1 mouse cellular context compared by ENCODE assay signal in genomic region chr19:6299003-6299402, GRCm38 (mm10).
A peak's percentile ranks its signal among the peaks of the same experiment; 100 is the strongest.
TF ChIP-seq lines count a peak whose summit lies in the region.

No protein-coding gene starts in this region.

TF ChIP-seq in CH12.LX, 34 proteins besides CTCF, POLR2A, EP300 and RAD21:
- TF ChIP-seq IRF4 (IDR thresholded peaks at IDR 0.05; ENCODE audit: low read depth, low read length) (no peak), ZMIZ1 (IDR thresholded peaks at IDR 0.05; ENCODE audit: low read depth, low read length) (peak; percentile 36; the same call in 1 of the 2 replicates), CHD1 (IDR thresholded peaks at IDR 0.05; ENCODE audit: low read depth, low read length) (peak; percentile 85; the same call in 1 of the 2 replicates), KAT2A (IDR thresholded peaks at IDR 0.05; ENCODE audit: insufficient replicate concordance, low read length) (no peak), MXI1 (IDR thresholded peaks at IDR 0.05; ENCODE audit: low read depth, low read length) (0 out of 2 replicates have a peak, but pooled peaks have one; percentile 18), SIN3A (IDR thresholded peaks at IDR 0.05; ENCODE audit: low read length) (peak; percentile 47; the same call in 1 of the 2 replicates), UBTF (IDR thresholded peaks at IDR 0.05; ENCODE audit: low read depth, low read length) (no peak), USF2 (conservative IDR thresholded peaks at IDR 0.05; ENCODE audit: low read depth, low read length) (no peak), ETS1 (conservative IDR thresholded peaks at IDR 0.05; ENCODE audit: low read depth, low read length) (peak; percentile 12; the same call in 1 of the 2 replicates), CHD2 (IDR thresholded peaks at IDR 0.05; ENCODE audit: low read length) (no peak), BHLHE40 (IDR thresholded peaks at IDR 0.05; ENCODE audit: low read depth, low read length) (no peak; the same call in 1 of the 2 replicates), ZNF384 (IDR thresholded peaks at IDR 0.05; ENCODE audit: low read depth, low read length) (no peak)
